Mouse (Mus musculus) inflammation-experienced regulatory T-cells (primary cell): Measurements from ENCODE around the gene Sugt1. TPM values are rescaled to one million over a fixed set of nuclear protein-coding genes. Genes with fewer than 3 reads are reported as not detected.

Experiments used
- polyA plus RNA-seq, 2 experiments: library from polyadenylated mRNA; unstranded; fragments of 100-300 nt; shearing (Covaris generic); gene quantifications; one replicate each; pipeline ENCODE4 v1.2.1; 2017

Gene Sugt1
- 100 to 1,000 TPM; 114 to 126 TPM for polyA plus RNA-seq

GRCm38 (mm10) chr14:79587139-79587851 lies at the start of gene Sugt1:
Gene Sugt1 (plus strand): TSS chr14:79587691.

GRCm38 (mm10) chr14:79662001-79662400 lies 74.5 kb downstream of the Sugt1 start, which contains the start of gene Cnmd:
Gene Cnmd (minus strand): TSS chr14:79662170.

Other genes with a start within 250 kb of the Sugt1 start
- gene Naa16, start 196.9 kb upstream of the Sugt1 start, polyA plus RNA-seq = 10 to 100 TPM; 68.4 to 71.1 TPM
- gene Mtrf1, start 189.9 kb upstream of the Sugt1 start, polyA plus RNA-seq = 1 to 10 TPM; 2.2 to 5.5 TPM
- 1 to 10 TPM; 3.7 to 5.7 TPM for gene Kbtbd7, start 161.2 kb upstream of the Sugt1 start, polyA plus RNA-seq
- gene Kbtbd6, start 135.9 kb upstream of the Sugt1 start, polyA plus RNA-seq = 1 to 10 TPM in 1 of 2 experiments, under 1 TPM in 1; 0.16 to 1.1 TPM
- gene Elf1, start 106.5 kb upstream of the Sugt1 start, polyA plus RNA-seq = 100 to 1,000 TPM; 162 to 192 TPM
- gene Wbp4, start 106.2 kb upstream of the Sugt1 start, polyA plus RNA-seq = 10 to 100 TPM; 47.8 to 60.4 TPM
- gene Cnmd, start 74.5 kb downstream of the Sugt1 start, polyA plus RNA-seq = under 1 TPM in 1 of 2 experiments, not detected in 1; 0.26 TPM
- 1 to 10 TPM in 1 of 2 experiments, under 1 TPM in 1; 0.25 to 1.2 TPM for gene Pcdh8, start 183.6 kb downstream of the Sugt1 start, polyA plus RNA-seq